Mouse (Mus musculus): ENCODE measurements around the gene Kirrel3. TPM values are rescaled to one million over a fixed set of nuclear protein-coding genes. Genes with fewer than 3 reads are reported as not detected.

Kirrel3 gene
- polyA plus RNA-seq, 1 experiment: not detected

DNA sequence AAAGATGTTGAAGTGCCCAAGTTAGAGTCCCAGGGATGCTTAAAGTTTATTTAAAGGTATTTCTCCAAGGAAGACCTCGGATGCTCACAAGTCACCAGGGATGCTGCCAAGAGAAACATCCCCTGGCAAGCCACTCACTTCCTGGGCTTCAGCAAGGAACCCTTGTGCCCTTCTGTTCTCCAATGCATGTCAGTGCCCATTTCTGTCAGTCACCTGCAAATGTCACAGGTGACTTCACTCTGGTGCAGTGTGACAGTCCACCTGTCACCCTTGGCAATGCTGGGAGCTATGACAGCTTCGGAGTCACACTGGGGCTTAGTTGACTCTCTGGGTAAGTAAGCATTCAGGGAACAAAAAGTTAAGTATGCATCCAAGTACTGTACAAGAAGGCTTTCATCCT lies 12.4 kb downstream of the Kirrel3 start:
- no peak for TF ChIP-seq POLR2A (IDR thresholded peaks at IDR 0.05; ENCODE audit: borderline replicate concordance, low read depth, low read length)
- TF ChIP-seq CTCF (IDR thresholded peaks at IDR 0.05; ENCODE audit: low read depth, low read length): no peak
- H3K27ac ChIP-seq (ENCODE audit: insufficient read depth, low read depth, low read length): no peak overlapping the region
- no peak overlapping the region for H3K4me3 ChIP-seq (ENCODE audit: insufficient read depth, low read length)
- H3K4me1 ChIP-seq (ENCODE audit: control insufficient read depth, insufficient read depth, low read length): no peaks in the 10 kb centered on the region

GRCm38 (mm10) chr9:34498651-34499050 lies 13.0 kb downstream of the Kirrel3 start:
- Histone ChIP-seq H3K4me1 (ENCODE audit: control insufficient read depth, insufficient read depth, low read length) (no peaks in the 10 kb centered on the region), H3K4me3 (ENCODE audit: insufficient read depth, low read length) (no peak overlapping the region), H3K27ac (ENCODE audit: insufficient read depth, low read depth, low read length) (no peak overlapping the region)
- TF ChIP-seq POLR2A (IDR thresholded peaks at IDR 0.05; ENCODE audit: borderline replicate concordance, low read depth, low read length) (no peak), CTCF (IDR thresholded peaks at IDR 0.05; ENCODE audit: low read depth, low read length) (peak; percentile 47)

DNA sequence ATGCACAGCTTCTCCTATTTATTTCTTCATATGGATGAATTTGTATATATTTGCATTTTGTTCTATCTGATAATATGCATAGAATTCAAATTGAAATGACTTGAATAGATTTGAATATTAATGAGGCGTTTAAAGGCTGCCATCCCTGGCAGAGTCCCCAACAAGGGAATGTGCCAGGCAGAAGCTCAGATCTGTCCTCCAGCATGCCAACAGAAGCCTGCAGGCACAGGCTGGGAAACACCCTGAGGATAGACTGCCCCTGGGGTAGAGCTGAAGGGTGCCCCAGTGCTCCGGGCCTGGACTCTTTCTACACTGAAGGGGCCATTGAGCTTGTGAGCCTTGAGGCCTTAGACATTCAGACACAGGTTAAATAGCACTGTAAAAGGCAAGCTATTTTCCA lies 21.5 kb downstream of the Kirrel3 start:
- H3K4me1 ChIP-seq (ENCODE audit: control insufficient read depth, insufficient read depth, low read length): no peaks in the 10 kb centered on the region
- TF ChIP-seq CTCF (IDR thresholded peaks at IDR 0.05; ENCODE audit: low read depth, low read length) (no peak), POLR2A (IDR thresholded peaks at IDR 0.05; ENCODE audit: borderline replicate concordance, low read depth, low read length) (no peak)
- H3K4me3 ChIP-seq (ENCODE audit: insufficient read depth, low read length): no peak overlapping the region
- no peak overlapping the region for H3K27ac ChIP-seq (ENCODE audit: insufficient read depth, low read depth, low read length)

DNA sequence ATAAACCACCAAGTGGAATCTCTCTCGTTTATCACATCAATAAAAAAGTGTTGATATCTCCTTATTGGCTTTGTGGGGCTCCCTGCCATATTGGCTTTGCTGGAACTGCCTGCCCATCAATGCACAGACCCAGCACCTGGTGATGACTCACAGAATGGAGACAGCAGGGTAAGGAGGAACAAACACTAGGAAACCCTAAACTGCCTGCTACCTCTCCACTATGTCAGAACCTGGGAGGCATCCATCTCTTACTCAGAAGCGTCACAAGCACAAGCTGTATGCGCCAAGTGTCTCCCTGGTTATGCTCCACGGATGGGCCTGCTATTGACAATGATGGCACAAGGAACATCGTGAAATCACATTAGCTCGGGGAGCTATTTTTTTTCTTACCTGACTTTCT lies 33.2 kb downstream of the Kirrel3 start:
- Histone ChIP-seq H3K4me1 (ENCODE audit: control insufficient read depth, insufficient read depth, low read length) (no peaks in the 10 kb centered on the region), H3K27ac (ENCODE audit: insufficient read depth, low read depth, low read length) (no peak overlapping the region), H3K4me3 (ENCODE audit: insufficient read depth, low read length) (no peak overlapping the region)
- TF ChIP-seq CTCF (IDR thresholded peaks at IDR 0.05; ENCODE audit: low read depth, low read length) (no peak), POLR2A (IDR thresholded peaks at IDR 0.05; ENCODE audit: borderline replicate concordance, low read depth, low read length) (no peak)

DNA sequence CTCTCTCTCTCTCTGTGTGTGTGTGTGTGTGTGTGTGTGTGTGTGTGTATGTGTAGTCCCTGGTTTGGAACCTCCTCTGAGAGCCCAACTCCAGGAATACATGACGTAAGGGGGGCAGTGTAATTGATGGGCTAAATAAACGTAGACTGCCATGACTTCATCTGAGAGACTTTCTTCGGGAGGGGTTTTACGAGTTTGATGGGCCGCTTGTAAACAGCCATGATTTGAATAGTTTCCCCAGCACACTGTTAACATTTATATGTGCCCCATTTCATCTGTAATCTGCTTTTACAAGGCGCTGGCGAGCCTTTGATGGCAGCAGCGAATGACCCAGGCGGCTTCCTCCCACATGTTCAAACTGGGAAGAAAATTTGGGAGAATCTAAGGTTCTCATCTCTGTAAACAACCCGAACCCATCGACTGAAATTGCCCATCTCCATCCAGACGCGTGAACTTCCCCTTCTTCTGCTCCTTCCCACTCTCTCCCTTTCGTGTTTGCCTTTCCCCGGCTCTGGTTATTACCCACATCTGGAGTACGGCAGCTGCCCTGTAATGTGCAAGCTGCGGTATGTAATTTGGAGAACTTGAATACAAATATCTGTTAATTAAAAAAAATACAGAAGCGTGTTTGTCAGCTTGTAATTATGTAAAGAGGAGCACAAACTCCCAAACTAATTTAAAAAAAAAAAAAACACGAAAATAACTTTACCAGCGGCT lies 34.7 kb downstream of the Kirrel3 start:
- H3K4me1 ChIP-seq (ENCODE audit: control insufficient read depth, insufficient read depth, low read length): no peaks in the 10 kb centered on the region
- H3K27ac ChIP-seq (ENCODE audit: insufficient read depth, low read depth, low read length): no peak overlapping the region
- no peak for TF ChIP-seq CTCF (IDR thresholded peaks at IDR 0.05; ENCODE audit: low read depth, low read length)
- TF ChIP-seq POLR2A (IDR thresholded peaks at IDR 0.05; ENCODE audit: borderline replicate concordance, low read depth, low read length): no peak
- no peak overlapping the region for H3K4me3 ChIP-seq (ENCODE audit: insufficient read depth, low read length)

DNA sequence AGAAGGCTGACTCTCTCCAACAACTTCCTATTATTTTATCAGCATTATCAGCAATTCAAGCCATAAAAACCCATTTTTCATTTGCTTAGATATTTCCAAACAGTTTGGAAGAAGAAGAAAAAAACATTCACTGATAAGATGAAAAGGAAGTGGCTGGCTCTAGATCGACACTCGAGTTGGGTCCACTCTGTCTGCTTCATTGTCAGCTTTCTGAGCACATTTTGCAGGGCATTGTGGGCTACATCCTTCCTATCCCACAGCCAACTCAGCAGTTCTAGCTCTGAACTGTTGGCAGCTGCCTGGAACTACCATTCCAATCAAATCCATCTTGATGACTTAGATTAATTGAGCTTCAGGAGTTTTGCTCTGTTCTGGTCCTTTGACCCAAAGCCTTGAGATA lies 40.0 kb downstream of the Kirrel3 start:
- no peaks in the 10 kb centered on the region for H3K4me1 ChIP-seq (ENCODE audit: control insufficient read depth, insufficient read depth, low read length)
- TF ChIP-seq CTCF (IDR thresholded peaks at IDR 0.05; ENCODE audit: low read depth, low read length): no peak
- TF ChIP-seq POLR2A (IDR thresholded peaks at IDR 0.05; ENCODE audit: borderline replicate concordance, low read depth, low read length): no peak
- no peak overlapping the region for H3K4me3 ChIP-seq (ENCODE audit: insufficient read depth, low read length)
- H3K27ac ChIP-seq (ENCODE audit: insufficient read depth, low read depth, low read length): no peak overlapping the region

GRCm38 (mm10) chr9:34538591-34539335 lies 53.1 kb downstream of the Kirrel3 start:
- no peak for TF ChIP-seq POLR2A (IDR thresholded peaks at IDR 0.05; ENCODE audit: borderline replicate concordance, low read depth, low read length)
- no peak for TF ChIP-seq CTCF (IDR thresholded peaks at IDR 0.05; ENCODE audit: low read depth, low read length)
- Histone ChIP-seq H3K4me3 (ENCODE audit: insufficient read depth, low read length) (no peak overlapping the region), H3K4me1 (ENCODE audit: control insufficient read depth, insufficient read depth, low read length) (no peaks in the 10 kb centered on the region), H3K27ac (ENCODE audit: insufficient read depth, low read depth, low read length) (no peak overlapping the region)

- Histone ChIP-seq H3K4me1 (ENCODE audit: control insufficient read depth, insufficient read depth, low read length) (no peaks in the 10 kb centered on the region), H3K4me3 (ENCODE audit: insufficient read depth, low read length) (no peak overlapping the region), H3K27ac (ENCODE audit: insufficient read depth, low read depth, low read length) (no peak overlapping the region)
- TF ChIP-seq POLR2A (IDR thresholded peaks at IDR 0.05; ENCODE audit: borderline replicate concordance, low read depth, low read length) (no peak), CTCF (IDR thresholded peaks at IDR 0.05; ENCODE audit: low read depth, low read length) (no peak)
Measured at GRCm38 (mm10) chr9:34541908-34542307, 56.2 kb downstream of the Kirrel3 start.

GRCm38 (mm10) chr9:34555699-34556098 lies 70.0 kb downstream of the Kirrel3 start:
- H3K4me1 ChIP-seq (ENCODE audit: control insufficient read depth, insufficient read depth, low read length): no peaks in the 10 kb centered on the region
- TF ChIP-seq CTCF (IDR thresholded peaks at IDR 0.05; ENCODE audit: low read depth, low read length) (no peak), POLR2A (IDR thresholded peaks at IDR 0.05; ENCODE audit: borderline replicate concordance, low read depth, low read length) (no peak)
- no peak overlapping the region for H3K4me3 ChIP-seq (ENCODE audit: insufficient read depth, low read length)
- no peak overlapping the region for H3K27ac ChIP-seq (ENCODE audit: insufficient read depth, low read depth, low read length)

GRCm38 (mm10) chr9:34557846-34558245 lies 72.2 kb downstream of the Kirrel3 start:
- H3K27ac ChIP-seq (ENCODE audit: insufficient read depth, low read depth, low read length): no peak overlapping the region
- no peak for TF ChIP-seq POLR2A (IDR thresholded peaks at IDR 0.05; ENCODE audit: borderline replicate concordance, low read depth, low read length)
- no peak for TF ChIP-seq CTCF (IDR thresholded peaks at IDR 0.05; ENCODE audit: low read depth, low read length)
- H3K4me1 ChIP-seq (ENCODE audit: control insufficient read depth, insufficient read depth, low read length): no peaks in the 10 kb centered on the region

More at GRCm38 (mm10) chr9:34557846-34558245, 72.2 kb downstream of the Kirrel3 start:
- no peak overlapping the region for H3K4me3 ChIP-seq (ENCODE audit: insufficient read depth, low read length)
